Mouse (Mus musculus) urinary bladder, adult 18-20 months (tissue): ENCODE measurements around the gene Fopnl.

Source experiments
- DNase-seq, 2 experiments: peaks; one replicate each; pipeline ENCODE4 v3.0.0; 2022; ENCODE audit warnings: low spot score in 2 of 2, mixed read lengths in 2 of 2

The Fopnl gene

DNA sequence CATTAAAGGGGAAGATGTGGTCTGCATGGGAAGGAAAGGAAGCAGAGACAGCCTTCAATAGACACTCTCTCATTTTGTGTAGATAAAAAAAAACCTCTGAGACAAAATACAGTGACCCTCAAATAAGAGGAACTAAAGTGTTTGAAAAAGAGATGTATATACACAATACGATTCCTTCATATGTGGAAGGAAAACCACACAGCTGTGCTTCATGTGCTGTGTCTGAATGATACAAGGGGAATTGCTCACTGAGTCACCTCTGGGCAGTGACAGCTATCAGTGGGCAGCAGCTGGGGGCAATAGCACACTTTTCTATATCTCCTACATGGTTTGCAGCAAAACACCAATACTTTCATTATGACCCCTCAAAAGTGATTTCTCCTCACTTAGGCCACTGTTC, 9.8 kb downstream of the Fopnl start:
- DNase-seq: no peak

GRCm38 (mm10) chr16:14306451-14306850, 10.8 kb downstream of the Fopnl start:
- no peak for DNase-seq

DNA sequence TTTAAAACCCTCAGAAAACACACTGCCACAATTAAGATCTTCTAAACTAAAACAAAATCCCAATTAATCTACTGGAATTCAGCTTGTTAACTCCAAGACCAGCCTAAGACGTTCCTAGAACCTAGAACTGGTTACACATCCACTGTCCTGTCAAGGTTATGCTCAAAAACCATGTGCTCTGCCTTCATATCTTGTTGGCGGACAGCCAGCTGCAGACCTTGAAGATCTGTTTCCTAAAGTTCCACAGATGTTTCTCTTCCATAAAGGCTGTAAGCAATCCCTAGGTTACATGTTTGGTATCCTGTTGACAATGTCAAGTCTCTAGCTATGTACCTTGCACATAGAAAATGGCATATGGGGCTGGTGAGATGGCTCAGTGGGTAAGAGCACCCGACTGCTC, 12.4 kb downstream of the Fopnl start:
- no peak for DNase-seq

DNA sequence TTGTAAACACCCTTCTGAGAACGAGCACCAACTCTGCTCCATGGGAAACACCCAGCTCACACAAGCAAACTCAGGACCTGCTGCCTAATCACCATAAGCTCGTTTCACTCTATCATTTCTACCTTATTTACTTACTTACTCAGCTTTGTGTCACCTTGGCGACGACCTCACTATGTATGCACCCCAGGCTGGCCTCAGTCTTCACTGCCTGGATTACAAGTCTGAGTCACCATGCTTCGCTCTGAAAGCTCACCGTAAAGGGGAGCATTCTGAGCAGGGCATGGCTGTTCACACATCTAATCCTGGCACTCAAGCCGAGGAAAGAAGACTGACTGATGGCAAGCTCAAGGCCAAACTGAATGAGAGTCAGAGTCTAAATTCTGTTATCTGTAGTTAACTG, 13.5 kb downstream of the Fopnl start:
- peak in 1 of 2 experiments; percentile 44 for DNase-seq

DNA sequence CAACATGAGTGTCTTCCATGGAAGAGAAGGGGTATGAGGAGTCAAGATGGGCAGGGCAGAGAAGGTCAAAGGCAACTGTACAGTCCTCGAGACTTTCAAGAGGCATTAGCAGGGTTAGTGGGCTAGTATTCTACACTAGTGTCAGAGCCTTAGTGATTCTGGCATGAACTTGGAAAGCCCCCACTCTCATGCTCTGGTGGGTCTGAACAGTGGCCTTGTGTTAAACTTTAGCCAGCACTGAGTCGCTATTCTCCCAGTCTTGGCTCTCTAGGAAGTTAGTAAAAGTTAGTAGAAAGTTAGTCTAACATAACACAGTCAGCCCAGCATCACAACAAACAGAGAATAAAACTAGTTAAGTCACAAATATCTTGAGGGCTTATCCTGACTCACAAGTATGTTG, 14.1 kb downstream of the Fopnl start:
- DNase-seq: no peak

DNA sequence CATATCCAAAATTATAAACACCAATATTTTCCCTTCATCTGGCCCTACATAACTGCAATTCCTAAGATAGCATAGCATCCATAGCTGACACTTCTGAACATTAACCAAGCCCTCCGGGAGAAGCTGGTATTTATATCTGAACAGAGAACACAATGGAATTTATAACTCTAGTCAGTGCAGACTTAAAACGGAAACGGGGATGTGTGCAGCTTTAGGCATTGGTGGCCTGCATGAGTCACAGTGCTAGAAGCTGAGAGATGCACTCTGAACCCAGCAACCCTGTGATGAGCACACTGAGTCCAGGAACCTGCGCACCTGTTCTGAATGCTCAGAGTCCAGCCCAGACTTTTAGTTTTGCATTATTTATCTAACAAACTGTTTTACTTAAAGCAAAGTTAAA, 18.7 kb downstream of the Fopnl start:
- no peak for DNase-seq

DNA sequence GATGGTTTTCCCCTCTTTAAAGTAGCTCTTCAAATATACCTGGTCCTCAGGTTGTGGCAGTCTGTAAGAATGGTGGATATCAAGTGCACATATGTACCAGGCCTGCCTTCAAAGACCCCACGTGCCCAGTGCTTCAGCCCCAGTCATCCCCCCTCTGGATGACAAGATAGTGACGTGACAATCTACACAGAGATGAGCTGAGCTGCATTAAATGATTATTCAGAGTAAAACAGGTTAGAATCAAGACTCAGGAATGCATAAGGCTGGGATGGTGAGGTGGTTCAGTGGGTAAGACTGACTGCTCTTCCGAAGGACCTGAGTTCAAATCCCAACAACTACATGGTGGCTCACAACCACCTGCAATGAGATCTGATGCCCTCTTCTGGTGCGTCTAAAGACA, 19.5 kb downstream of the Fopnl start:
- DNase-seq: no peak

DNA sequence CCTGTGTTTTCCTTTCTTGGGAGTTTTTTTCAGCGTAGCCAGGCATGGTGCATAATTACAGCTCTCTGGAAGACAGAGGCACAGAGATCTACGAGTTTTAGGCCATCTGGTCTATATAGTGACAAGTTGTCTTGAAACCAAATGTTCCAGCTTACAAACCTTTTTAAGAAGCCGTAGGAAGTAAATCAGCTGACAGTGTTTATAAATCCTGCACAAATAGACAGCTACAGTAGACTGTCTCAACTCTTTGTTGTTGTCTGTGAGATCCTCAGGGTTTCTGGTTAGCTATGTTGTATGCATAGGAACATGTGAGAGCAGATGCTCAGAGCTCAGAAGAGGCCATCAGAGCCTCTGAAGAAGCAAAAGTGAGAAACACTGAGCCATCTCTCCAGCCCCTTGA, 20.1 kb downstream of the Fopnl start:
- DNase-seq: no peak

GRCm38 (mm10) chr16:14296544-14297124, 20.6 kb downstream of the Fopnl start:
- DNase-seq: no peak

DNA sequence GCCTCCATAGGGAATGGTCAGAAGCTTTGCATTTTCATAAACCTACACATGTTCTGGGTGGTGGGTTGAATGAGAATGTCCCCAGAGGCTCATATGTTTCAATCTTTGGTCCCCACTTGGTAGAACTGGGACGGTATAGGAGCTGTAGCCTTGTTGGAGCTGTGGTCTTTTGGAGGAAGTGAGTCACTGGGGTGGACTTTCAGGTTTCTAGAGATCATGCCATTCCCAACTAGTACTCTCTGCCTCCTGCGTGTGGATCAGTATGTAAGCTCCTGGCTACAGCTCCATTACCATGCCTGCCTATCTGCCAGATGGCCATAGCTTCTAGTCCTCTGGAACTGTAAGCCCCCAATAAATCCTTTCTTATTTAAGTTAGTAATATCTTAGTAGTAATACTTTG, 21.9 kb downstream of the Fopnl start:
- no peak for DNase-seq

DNA sequence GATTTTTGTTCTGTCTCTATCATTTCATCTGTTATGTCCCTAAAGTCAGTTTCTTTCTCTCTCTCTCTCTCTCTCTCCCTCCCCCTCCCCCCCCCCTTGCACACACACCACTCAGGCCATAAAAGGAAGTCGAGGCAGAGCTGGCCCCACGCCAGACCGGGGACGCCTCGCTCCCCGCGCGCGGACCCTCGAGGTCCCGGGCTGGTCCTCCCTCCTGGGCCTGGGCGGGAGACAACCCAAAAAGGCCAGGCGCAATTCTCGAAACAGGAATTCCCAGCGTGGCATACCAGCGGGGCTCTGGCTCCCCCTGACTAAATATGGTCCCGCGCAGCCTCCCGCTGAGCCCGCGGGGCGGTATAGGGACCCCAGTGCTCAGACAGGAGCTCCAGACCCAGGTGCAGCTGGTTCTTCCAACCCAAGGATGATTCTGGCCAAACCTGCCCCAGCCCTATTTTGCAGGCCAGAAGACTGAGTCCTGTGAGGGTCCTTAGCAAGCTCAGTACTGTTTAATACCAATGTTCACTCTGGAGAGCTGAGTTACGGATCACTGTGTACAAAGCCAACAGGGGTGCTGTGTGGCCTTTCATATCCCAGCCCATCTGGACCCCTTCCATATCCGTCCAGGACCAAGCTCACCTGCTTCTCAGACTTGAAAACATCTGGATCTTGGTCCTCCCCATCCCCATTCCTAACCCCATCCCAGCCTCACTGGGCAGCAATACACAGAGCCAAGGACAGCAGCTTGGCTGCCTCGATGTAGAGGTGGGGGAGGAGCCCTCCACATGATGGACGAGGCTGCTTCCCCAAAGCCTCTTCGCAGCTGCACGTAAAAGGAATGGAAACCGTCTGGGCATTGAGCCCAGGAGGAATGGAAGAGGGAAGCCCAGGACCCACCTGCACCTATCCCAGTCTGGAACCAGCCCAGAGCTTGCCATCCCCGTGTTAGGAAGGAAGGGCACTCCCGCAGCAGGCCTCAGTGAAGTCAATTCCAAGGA, 24.7 kb downstream of the Fopnl start:
- DNase-seq: no peak

- peak; percentile 44 to 46 for DNase-seq
Observed at GRCm38 (mm10) chr16:14291223-14291622, 26.0 kb downstream of the Fopnl start, which contains the start of gene Myh11. Gene Myh11 (minus strand): TSS chr16:14291372.

- DNase-seq: no peak
Observed at GRCm38 (mm10) chr16:14272374-14272965, 44.7 kb downstream of the Fopnl start.

DNA sequence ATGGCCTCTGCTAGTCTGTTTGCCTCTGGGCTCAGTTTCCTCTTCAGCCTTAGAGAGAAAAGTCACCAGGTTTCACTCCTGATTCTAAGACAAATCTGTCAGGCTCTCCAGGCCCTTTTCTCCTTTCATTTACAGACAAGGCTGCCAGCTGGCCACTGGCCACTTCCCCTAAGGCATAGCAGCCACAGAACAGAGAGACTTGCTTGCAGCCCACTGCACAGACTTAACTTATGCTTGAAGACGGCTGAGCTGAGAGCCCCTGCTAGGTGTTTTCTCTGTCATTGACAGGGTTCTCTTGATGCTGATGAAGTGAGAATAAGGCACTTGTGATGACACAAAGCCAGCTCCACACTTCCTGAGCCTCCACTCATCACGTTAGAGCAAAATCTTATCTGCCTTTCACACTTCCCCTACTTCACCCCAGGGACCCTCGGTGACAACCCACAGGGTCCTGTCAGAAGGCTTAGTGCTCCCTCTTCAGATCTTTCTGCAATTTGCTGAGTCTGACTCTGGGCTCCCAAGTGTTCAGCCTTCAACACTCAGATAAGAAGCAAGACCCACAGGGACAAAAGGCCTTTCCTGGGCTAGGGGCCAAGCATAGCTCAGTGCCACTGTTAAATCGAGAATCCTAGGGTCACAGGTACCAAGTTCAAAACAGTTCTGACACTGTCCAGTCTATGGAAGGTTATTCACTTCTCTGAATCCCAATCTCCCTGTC, 51.8 kb downstream of the Fopnl start:
- DNase-seq: no peak

GRCm38 (mm10) chr16:14264504-14264903, 52.7 kb downstream of the Fopnl start:
- DNase-seq: no peak

GRCm38 (mm10) chr16:14263241-14263640, 54.0 kb downstream of the Fopnl start:
- DNase-seq: no peak

DNA sequence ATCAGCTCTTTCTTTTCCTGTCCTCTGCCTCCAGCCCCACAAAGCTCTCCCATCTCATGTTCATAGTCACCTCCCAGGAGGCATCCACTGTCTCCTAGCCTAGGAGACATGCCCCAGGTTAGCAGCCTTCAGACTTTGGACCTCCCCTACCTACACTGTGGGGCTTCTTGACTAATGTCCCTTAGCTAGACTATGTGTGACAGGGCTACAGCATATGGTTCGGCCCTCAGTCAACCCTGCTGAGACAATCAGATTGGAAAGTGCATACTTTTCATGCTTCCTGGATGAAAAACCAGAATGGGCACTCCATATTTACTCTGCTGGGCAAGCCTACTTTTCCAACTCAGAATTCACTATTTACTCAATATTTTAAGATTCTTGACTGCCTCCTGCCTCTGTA, 54.8 kb downstream of the Fopnl start:
- DNase-seq: no peak

DNA sequence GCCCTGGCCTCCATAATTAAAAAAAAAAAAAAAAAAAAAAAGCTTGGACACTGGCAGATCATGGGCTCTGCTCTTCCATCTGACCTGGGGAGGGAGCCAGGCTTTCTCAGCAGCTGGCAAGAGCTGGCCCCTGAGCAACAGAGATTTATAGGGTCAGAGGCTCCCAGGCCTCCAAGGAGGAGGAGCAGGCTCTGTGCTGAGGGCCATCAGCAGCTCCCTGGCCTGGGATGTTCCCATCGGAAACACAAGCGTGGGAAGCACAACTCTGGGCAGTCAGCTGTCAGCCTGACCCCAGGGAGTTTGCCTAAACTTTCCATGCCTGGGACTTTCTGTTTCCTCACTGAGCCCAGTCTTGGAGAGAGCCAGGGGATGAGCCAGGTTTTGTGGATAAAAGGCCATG, 58.3 kb downstream of the Fopnl start:
- peak in 1 of 2 experiments; percentile 25 for DNase-seq

GRCm38 (mm10) chr16:14253586-14253985, 63.6 kb downstream of the Fopnl start:
- no peak for DNase-seq

DNA sequence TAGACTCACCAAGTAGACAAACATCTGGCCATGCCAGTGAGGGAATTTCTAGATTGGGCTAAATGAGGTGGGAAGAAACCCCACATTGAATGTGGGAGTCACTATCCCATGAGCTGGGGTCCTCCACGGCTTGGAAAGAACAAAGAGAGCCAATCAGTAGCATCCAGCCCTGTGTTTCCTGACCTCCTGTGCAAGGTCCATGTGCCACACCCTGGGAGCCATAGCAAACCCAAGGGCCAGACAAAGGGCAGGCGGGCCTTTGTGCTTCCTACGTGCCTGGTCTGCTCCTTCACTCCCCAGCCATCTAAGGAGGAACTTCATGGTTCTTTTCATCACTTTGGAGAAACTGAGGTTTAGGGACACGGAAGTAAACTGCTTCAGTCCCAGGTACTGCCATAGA, 64.3 kb downstream of the Fopnl start:
- no peak for DNase-seq

GRCm38 (mm10) chr16:14249913-14250312, 67.3 kb downstream of the Fopnl start:
- no peak for DNase-seq
